Mouse (Mus musculus) liver, embryonic 14.5 days (tissue): Measurements from ENCODE around the gene Med19.
A peak's percentile ranks its signal among the peaks of the same experiment; 100 is the strongest.

Experiments used
- CTCF ChIP-seq: IDR thresholded peaks from 2 replicates; pipeline ENCODE4 v1.5.1; 2016; ENCODE audit warnings: antibody characterized with exemption, low read depth, control low read depth
- EP300 ChIP-seq: IDR thresholded peaks from 2 replicates; pipeline ENCODE4 v1.6.1; 2016; ENCODE audit warnings: antibody characterized with exemption, low read depth

DNA sequence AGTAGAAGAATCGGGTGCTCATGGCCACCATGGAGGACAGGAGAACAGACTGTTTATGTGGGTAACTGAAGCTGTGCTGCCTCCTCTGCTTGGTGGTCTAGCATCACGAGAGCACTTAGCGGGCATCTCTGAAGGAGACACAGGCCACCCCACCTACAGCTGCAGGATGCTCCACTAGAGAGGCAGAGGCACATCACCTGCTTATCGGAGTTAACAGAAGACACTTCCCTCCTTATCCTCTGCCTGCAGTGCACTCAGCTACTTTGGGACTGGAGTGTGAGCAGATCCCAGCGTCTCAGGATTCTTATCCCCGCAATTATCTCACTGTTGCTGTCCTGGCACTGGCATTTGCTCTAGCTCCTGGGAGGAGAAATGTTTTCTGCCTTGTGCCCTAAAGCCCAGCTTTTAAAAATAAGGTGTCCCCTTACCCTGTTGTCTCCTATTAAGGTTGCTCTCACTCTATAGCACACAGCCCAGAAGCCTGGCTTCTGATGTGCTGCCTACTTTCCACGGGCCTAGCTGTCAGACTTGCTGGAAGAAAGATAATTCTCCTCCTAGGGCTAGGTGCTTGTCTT is 57.2 kb downstream of the Med19 start:
- TF ChIP-seq CTCF (no peak), EP300 (peak; percentile 98)
